Mouse (Mus musculus) cerebellum, adult 11-12 months (tissue): ENCODE data around the gene Csnk2a2.

Experiments
- DNase-seq: peaks from one replicate; pipeline ENCODE4 v3.0.0; 2022

Csnk2a2 gene

DNA sequence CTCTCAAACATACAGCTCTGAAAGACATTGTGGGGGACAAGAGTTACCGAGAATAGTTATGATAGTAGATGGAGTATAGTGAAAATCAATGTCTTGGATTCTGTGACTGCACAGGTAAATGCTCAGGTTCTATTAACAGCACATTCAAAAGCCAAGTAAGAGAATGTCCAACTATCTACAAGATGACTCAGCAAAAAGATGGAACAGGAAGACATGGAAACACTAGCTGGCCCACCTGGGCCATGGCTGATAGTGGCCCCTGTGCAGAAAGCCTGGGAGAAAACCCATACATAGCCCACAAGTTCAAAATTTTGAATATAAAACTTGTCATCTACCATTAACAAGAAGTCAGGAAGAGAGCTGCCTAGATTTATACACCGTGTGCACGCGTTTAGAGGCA lies 19.8 kb downstream of the Csnk2a2 start:
- no peak for DNase-seq

DNA sequence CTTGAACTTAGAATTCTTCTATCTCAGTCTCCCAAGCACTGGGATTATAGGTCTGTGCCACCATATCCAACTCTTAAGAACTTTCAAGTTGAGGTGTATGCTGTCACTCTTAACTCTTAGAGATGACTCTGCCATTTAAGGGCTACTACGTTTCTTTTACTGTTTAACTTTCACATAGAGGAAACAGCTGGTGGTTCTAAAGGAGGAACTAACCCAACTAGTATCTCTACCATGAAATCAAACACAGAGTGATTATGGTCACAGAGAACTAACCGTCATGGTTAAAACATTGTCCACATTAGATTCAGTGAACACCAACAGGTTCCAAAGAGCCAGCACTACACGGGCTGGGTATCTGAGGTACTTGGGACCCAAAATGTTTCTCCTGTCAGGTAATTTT lies 20.8 kb downstream of the Csnk2a2 start:
- DNase-seq = no peak

DNA sequence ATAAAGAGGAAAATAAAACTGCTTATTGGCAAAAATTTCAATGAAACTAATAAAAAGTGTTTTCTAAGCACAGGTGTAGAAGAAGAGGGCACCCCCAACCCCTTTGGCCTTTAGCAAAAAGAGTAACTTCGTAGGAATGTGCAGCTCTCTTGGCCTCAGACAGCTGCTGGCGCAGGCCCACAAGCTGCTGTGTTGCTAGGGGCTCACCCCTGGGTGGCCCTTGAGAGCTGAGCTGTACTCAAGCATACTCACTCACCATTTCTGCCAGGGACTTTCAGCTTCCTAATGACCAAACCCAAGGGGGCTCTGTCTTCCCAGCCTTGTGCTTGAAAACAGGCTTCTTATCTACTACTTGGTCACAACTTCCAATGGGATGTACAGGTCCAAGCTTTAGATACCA lies 23.3 kb downstream of the Csnk2a2 start:
- no peak for DNase-seq

DNA sequence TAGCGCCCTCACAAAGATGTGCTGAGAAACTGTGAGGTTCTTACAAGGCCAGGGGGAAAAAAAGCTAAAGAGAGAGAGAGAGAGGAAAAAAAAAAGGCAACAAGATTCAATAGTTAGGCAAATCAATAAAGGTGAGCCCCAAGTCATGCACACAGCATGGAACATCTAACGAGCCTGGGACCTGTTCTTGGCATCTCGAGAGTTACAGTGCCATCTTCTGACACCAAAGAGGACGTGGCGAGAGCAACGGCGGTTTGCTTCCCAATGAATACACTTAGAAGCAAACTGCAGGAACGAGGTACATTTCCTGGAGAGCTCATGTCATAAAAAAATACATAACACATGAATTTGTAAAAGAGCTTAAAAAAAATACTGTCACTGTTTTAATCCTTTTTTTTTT lies 37.3 kb downstream of the Csnk2a2 start:
- DNase-seq = no peak

DNA sequence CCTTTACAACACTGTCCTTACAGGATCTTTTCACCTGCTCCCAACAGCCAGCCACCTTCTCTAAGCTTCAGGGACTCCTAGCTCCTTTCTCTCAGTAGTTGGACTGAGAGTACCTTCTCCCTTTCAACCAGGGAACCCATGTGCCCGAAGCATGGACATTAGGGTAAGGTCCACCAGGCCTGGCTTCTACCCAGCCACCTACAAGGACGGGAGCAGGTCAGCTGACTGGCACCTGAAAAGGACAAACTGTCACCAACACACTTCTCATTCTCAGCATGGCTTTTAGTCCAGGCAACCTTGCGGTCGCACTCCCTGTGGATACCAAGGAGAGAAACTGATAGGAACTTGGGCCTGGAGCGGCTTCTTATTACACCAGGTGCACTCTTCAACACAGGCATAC lies 39.6 kb downstream of the Csnk2a2 start:
- no peak for DNase-seq

DNA sequence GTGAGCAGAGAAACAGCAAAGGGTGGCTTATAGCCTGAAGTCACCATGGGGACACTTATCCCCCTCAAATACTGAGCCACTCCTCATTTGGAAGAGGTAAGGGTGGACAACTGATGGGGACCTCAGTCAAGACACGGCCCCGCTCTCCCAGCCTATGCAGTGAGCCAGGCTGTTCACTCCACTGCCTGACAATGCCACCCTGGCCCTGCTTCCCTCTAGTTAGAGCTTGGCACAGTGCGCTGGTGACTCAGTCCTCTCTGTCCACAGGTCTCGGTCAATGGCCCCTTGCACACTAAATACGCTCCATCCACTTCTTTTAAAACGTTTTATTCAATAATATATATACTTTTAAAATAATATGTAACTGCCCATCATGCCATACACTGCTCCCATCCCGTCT lies 42.2 kb downstream of the Csnk2a2 start:
- no peak for DNase-seq

DNA sequence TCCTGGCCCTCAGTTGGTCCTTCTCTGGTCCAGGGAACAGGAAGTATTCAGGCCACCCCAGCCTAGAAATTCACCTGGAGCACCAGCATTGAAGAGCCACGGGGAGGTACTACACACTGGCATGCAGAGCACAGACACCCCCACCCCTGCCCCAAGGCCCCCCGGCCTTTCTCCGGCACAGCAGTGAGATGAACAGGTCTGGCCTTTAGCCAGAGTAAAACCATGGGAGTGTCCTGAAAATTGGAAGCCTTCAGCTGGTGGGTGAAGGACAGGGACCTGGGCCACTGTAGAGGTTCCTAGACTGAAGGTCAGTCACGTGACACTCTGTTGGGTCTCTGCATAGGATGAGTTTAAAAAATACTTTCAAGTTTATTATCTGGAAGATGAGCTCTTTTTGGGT lies 44.8 kb downstream of the Csnk2a2 start:
- DNase-seq = no peak

DNA sequence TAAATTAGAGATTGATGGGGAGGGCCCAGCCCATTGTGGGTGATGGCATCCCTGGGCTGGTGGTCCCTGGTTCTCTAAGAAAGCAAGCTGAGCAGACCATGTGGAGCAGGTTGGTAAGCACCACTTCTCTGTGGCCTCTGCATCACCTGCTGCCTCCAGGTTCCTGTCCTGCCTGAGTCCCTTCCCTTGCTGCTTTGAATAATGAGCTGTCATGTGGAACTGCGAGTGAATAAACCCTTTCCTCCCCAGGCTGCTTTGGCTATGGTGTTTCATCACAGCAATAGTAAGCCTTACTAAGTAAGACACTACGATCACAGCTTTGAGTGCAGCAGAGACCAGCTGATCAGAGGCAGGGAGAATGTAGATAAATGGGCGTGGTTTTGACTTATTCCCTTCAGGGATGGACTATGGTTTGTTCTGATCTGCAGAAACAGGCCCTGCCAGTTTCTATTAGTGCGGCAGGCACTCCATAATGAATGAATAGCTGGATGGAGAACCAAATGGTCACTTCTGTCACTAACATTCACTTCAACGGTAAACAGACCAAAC lies 48.3 kb downstream of the Csnk2a2 start:
- no peak for DNase-seq

DNA sequence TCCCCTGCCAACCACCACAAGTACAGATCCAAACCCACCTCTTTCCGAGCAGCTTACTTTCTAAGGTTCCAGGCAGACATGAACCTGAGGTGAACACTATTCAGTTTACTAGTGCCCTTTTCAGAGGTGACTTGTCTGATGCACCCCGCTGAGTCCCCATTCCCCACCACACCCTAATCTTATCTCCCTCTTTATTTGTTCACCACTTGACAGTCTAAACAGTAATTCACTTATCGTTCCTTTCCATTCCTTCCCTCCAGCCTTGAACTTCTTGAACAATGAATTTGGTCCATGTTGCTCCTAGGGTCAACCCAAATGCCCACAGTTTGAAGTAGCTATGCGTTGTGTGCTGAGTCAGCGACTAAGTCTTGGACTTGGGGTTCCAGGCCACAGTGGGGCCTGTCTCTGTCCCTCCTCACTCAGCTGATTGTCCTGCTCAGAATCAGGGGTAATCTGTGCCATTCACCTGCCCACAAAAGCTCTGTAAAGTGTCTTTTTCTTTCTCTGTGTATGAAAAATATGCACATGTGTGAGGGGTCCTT lies 49.6 kb downstream of the Csnk2a2 start:
- no peak for DNase-seq

DNA sequence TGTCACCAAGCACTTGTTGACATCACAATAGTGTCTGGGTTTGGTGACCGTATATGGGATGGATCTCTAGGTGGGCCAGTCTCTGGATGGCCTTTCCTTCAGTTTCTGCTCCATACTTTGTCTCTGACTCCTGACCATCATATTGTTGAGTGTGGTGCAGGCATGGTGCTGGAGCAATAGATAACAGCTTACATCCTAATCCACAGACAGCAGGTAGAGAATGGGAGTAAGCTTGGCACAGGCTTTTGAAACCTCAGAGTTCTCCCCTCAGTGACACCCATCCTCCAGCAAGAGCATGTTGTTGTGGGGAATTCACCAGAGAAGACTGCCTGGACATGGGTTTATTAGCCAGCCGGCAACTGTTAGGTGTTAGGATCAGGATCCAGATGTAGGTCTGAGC lies 50.4 kb downstream of the Csnk2a2 start:
- no peak for DNase-seq

DNA sequence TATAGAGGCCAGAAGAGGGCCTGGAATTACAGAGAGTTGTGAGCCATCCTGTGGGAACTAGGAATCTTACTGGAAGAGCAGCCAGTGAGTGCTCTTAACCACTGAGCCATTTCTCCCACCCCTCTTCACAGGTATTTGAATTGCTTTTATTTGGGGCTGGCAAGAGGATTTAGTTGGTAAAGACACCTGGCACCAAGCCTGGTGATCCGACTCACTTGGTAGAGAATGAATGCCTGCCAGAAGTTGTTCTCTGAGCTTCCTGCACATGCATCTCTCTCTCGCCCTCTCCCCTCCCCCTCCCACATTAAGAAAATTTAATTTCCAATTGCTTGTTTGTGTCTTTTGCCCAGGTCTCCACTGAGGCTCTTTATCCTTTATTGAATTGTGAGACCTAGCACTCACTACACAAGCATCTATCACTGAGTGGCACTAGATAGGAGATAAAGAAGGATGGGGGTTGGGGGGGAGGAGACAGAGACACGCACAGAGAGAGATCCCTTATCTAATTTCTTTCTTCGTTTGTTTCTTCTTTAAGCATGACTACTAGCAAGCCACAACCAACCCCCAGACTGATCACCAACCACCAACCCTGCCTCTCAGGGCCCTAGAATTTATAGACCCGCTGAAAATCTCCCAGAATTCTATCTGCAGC lies 52.4 kb downstream of the Csnk2a2 start:
- DNase-seq = no peak

DNA sequence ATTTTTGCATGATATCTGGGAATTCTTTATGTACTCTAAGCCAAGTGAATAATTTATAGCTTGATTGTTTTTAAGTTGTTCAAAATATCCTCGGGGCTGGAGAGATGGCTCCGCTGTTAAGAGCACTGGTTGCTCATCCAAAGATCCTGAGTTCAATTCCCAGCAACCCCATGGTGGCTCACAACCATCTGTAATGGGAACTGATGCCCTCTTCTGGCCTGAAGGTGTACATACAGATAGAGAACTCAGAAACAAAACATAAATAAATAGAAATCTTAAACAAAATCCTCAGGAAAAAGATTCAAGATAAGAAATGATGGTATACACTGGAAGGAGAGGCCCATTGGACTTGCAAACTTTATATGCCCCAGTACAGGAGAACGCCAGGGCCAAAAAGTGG lies 53.9 kb downstream of the Csnk2a2 start:
- no peak for DNase-seq

DNA sequence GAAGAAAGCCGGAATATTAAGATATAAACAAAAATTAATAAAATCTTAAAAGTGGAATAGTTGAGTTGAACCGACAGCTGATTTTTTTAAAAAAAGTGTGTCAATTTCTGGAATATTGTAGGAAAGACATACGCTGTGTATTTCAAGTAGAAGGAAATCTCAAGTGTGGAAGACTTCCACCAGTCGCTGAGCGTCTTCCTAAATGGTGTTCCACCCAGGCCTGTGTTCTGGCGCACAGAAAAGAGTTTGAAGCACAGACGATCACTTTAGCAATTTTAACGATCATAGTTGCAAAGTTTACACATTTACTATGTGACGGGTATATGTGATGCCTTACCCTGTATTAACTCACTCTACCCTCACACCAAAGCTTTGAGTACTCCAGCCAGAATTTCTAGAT lies 54.4 kb downstream of the Csnk2a2 start:
- DNase-seq = no peak

DNA sequence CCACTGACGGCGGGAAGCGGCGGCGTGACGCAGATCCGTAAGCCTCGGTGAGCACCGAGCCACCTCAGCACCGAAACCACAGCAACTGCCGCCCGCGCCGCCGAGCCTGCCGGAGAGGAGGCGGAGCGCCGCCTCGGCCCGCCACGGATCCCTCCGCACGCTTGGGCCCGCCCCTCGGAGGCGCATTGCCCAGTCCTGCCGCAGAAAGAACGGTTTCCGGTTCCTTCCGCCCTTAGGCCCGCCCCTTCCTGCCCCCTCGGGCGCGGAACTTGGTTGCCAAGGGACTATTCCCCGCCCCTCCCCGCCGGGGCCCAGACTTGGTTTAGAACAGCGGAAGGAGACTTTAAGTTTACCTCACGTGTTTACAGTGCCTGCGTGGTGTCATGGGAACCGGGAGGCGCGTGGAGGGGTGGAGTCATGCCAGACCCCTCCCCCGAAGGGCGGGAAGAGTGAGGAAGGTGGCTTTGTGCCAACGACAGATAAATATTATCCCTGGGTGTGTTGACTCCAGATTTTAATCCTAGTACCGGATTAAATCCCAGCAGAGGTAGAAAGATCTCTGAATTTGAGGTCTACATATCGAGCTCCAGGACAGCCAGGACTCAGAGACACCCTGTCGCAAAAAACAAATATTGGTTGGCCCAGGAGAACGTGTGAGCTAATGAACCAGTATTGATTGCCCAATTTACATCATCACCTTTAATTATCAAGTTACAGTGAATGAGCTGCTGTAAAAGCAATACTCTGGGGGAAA lies 55.0 kb downstream of the Csnk2a2 start, which contains the start of gene Cfap20:
Cfap20 (minus strand) TSS at position 184 of the 754 bp plus-strand sequence.
- peak; percentile 99 for DNase-seq

DNA sequence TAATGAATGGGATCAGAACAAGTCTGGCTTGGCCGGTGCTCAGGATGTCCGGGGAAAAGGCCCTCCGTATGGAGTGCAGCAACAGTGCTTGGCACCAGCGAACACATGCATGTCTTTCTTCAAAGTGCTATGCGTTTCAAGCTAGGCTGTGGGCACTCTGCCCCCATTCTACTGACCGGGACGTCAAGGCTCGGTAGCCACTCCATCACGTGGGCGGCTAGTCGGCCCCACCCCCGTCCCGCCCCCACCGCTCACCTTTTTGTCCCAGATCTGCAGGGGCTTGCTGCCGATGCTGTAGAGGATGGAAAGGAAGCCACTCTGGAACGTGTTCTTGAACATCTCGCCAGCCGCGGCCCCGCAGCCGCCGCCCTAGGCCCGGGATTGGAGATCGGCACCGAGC lies 55.6 kb downstream of the Csnk2a2 start:
- DNase-seq = peak; percentile 75

DNA sequence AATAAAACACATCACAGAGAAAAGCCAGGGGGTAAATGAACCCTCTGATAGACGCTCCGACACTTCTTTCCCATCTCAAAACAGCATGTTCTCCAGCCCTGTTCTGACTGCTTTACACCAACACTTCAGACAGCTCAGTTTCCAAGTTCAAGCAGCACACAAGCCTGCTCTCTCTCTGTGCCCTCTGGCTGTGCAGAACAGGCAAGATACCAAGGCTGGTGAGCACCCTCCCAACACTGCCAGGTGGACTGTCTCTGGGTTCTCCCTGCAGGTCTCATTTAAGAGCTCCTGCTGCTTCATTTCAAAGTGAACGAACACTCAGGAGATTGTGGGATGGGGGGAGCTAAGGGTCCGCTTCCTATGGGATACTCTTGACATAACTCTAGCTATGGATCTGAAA lies 56.7 kb downstream of the Csnk2a2 start:
- DNase-seq = peak; percentile 27

DNA sequence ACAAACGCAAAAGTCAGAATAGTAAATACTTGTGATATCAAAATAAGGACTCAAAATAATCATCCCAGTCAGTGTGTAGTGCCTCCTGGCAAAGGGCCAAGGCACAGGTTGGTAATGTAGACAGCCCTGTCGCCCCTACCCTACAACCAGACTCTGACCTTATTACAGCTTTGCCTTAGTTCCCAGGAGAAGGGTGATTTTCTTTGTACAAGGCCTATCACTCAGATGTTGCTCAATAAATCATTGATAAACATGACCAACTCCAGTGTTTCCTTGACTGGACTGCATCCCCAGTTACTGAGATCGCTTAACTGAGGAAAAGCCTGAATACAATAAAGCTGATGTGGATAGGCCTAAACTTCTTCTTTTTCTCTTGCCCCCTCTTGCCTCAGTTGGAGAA lies 57.4 kb downstream of the Csnk2a2 start:
- DNase-seq = no peak

DNA sequence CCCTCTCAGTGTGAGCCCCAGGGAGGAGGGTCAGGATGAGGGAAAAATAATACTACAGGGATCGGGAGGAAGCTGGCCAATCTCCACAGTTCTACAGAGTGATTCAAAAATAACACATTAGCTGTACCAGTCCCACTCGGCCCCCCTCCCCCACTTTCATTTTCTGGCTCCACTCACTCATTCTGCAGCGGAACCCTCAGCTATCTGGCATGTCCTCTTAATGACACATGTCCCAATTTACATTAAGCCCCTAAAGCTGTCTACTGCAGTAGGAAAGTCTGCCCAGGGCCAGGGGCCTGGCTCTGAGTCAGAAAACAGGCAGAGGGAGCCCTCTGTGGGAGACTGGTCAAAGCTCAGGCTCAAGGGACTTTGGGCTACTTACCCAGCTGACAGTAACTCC lies 59.9 kb downstream of the Csnk2a2 start:
- DNase-seq = peak; percentile 27

DNA sequence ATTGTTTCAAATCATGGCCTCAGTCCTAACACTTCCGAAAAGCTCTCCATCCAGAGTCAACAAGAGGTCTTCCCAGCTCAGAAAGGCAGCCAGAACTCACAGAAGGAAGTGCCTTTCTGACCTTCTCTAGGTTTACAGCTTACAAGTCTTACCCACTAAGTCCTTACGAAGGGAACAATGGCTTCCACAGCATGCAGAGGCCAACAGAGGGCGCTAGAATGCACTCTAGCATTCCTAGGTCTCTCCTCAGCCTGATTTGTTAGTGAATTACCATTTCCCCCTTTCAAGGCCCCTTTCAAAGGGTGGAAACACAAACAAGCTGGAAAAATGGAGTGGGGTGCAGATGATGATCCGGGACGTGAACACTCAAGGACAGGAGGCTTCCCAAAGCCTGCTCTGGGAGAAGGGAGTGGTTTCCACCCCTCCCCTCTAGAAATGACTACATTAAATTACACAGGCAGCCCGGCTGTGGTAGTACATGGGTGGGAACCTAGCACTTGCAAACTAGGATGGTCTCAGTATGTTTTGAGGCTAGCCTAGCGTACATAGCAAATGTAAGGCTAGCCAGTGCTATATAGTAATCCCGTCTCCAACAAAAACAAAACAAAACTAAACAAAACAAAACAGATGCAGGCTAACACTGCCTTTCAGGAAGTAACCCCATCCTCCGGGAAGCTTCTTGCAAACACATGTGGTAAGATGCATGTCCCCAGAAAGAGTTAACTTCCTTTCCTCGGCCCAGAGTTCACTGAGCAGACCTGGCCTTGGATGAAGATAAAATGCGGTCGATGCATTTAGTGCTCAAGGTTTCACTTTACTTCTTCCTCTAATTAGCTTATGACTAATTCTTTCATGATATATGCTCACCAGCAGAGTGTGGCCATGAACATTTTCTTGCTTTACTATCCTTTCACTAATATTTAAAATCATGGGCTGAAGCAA lies 62.0 kb downstream of the Csnk2a2 start:
- DNase-seq = no peak

DNA sequence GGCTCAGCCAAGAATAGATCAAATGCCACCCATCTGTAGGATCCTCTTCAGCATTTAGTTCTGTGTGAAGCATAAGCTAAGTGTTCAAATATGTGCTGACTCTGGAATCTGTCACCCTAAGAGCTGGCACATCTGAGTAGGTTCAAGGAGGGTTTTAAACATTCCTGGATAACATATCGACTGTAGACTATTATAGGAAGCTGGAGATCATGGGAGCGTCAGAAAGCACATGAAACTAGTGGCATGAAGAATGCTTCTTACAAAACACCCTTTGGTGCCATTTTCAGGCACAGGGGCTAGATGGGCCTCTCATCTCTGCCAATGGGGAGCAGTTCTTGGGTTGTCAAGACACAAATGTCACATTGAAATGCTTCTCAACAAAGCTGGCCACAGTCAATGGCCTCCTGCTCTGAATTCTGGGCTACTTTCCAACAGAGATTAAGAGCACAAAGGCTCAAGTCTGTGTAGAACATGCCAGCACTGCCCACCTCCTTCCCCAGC lies 63.0 kb downstream of the Csnk2a2 start:
- no peak for DNase-seq

DNA sequence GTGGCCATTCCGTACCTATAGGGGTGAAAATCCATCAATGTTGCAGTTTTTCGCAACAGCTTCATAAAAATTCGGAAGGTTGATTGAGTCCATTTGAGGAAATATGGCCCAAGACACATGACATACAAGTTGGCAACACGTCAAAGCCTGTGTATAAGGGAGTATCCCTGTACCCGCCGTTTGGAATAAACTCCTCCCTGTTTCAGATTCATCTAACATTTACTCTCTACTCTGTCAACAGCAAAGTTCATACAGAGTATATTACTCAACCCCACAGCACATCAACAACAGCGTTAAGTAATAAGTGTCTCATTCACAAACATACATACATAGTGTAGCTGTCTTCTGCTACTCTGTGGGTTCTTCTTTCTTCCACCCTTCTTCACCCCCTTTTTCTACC lies 65.2 kb downstream of the Csnk2a2 start:
- DNase-seq = no peak

DNA sequence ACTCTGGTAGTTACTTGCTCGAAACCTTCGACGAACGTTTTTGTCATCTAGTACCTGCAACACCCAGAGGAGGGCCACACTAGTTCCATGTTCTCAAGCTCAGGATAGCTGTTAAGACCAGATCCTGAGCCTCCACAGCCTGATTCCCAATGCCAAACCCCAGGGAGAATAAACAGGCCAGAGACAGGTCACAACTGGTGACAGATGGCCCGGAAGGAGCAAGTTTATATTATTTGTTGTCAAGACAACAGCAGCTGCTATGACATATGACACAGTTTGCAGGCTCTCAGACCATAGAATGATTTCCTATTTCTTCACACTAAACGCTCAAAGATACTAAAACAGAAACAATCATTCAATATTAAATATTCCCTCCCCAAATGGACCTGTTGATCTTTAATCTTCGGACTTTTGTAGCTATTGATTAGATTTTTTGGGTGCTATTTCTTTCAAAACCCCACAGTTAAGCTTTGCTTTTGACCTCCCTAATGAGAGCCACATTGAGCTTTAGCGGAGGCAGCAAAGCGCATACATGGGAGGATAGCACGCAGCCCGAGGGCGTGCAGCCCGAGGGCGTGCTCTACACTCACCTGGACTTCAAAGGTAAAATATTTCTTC lies 67.5 kb downstream of the Csnk2a2 start:
- no peak for DNase-seq
